ENCODE assay signal across 8 mouse cellular contexts in the genomic region with DNA sequence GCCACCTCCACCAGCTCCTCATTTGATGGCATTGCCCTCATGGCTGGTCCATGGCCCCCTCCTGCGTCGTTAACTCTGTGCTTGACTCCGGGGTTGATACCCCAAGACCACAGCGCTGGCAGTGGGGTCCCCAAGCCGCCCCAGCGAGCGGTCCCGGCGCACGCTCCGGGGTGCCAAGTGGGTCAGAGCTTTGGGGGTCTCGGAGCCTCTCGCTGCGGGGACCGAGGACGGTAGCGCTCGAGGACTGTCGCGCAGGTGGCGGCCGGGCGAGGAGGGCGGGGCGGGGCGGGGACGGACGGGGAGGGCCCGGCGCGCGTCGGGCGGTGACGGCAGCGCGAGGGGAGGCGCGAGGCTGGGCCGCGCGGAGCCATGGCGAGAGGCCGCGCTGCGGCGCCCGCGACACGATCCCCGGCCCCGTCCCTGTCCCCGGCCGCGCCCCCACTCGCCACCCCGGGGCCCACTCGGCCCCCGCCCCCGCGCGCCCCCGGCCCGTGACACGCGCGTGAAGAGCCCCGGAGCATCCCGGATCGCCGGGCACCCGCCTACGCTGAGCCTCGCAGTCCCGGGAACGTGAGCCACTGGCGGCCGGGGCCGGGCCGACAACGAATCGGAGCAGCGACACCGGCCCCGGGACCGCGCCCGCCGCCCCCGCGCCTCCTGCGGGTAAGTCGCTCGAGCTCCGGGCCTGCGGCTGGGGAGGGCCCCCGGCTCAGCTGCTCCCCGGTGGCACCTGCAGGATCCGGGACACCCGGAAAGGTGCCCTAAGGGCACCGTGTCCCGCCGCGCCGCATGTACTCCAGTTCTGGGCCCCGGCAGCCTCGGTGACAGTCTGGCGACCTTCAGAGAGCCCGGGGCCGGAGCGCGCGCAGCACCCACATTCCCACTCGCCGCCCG. TPM values are rescaled to one million over a fixed set of nuclear protein-coding genes. Genes with fewer than 3 reads are reported as not detected.
A peak's percentile ranks its signal among the peaks of the same experiment; 100 is the strongest.
DNase-seq lines count a peak whose midpoint lies in the region; ATAC-seq and TF ChIP-seq lines count a peak whose summit lies in the region.

A gene (plus strand): TSS at position 332 of the 894 bp plus-strand sequence.

- ATAC-seq in embryonic facial prominence, embryonic 15.5 days (ENCODE audit: insufficient number of reproducible peaks, low FRiP score, low TSS enrichment, low read depth): peak; percentile 86
- peak; percentile 86 for ATAC-seq in heart, embryonic 14.5 days (ENCODE audit: insufficient number of reproducible peaks, insufficient read depth, low FRiP score, low read depth)
- ATAC-seq in neural tube, embryonic 15.5 days (ENCODE audit: low FRiP score): peak; percentile 89

- peaks cover 36% of the 10 kb centered on the region for H3K79me2 ChIP-seq in CH12.LX (replicated peaks; ENCODE audit: control insufficient read depth, extremely low read depth, insufficient read depth, poor library complexity, severe bottlenecking)

- no peak for DNase-seq in CH12.LX (ENCODE audit: extremely low read depth)
- DNase-seq in adrenal gland, postnatal 10 days: peak; percentile 81
- peak; percentile 64 to 88 for DNase-seq in kidney, postnatal 25 days
- DNase-seq in lung, adult 2 months: peak; percentile 74
- DNase-seq in urinary bladder, adult 2 months (ENCODE audit: low spot score): peak; percentile 76

- peak; percentile 66; the same call in 1 of the 2 replicates for TF ChIP-seq POLR2A in CH12.LX (IDR thresholded peaks at IDR 0.05; ENCODE audit: low read depth, low read length)
- TF ChIP-seq POLR2A in lung, adult 2 months (IDR thresholded peaks at IDR 0.05; ENCODE audit: borderline replicate concordance, extremely low read depth, low read depth, low read length): peak; percentile 67; the same call in 1 of the 2 replicates

- peak within 1 kb of the TSS; percentile 53 for H3K27ac ChIP-seq in CH12.LX (ENCODE audit: insufficient read depth, low read depth)
- H3K27ac ChIP-seq in embryonic facial prominence, embryonic 15.5 days (replicated peaks): peak within 1 kb of the TSS; percentile 55; the same call in 1 of the 2 replicates
- peak within 1 kb of the TSS; percentile 84 to 86 for H3K27ac ChIP-seq in heart, embryonic 14.5 days (replicated peaks in 1 of 2; ENCODE audit: control insufficient read depth in 1 of 2, insufficient read depth in 1 of 2, low read depth in 2 of 2, low read length in 2 of 2)
- peak within 1 kb of the TSS; percentile 79 for H3K27ac ChIP-seq in neural tube, embryonic 15.5 days (replicated peaks)

- TF ChIP-seq CTCF in CH12.LX (conservative IDR thresholded peaks at IDR 0.05 in 1 of 2, IDR thresholded peaks at IDR 0.05 in 1 of 2; ENCODE audit: low read depth in 2 of 2, low read length in 2 of 2): no peak
- TF ChIP-seq CTCF in lung, adult 2 months (IDR thresholded peaks at IDR 0.05; ENCODE audit: insufficient read depth, low read length): no peak

- in situ Hi-C loops in CH12.LX (cut with MboI; ENCODE audit: low pct_ligation_motif_present, low pct_unique_long_range_greater_than_20kb, low sequenced_read_pairs): no loop called here

- TF ChIP-seq EP300 in CH12.LX (IDR thresholded peaks at IDR 0.05; ENCODE audit: low read length): no peak

- peaks cover 10 to 30% of the 10 kb centered on the region in 2 experiments for H3K4me1 ChIP-seq in CH12.LX (ENCODE audit: control insufficient read depth in 1 of 2, insufficient read depth in 2 of 2)
- peaks cover 40% of the 10 kb centered on the region for H3K4me1 ChIP-seq in embryonic facial prominence, embryonic 15.5 days
- peaks cover 26 to 31% of the 10 kb centered on the region in 2 experiments for H3K4me1 ChIP-seq in heart, embryonic 14.5 days (ENCODE audit: control insufficient read depth in 2 of 2, insufficient read depth in 2 of 2, low read length in 2 of 2)
- H3K4me1 ChIP-seq in lung, adult 2 months (ENCODE audit: control insufficient read depth, insufficient read depth, low read length): peaks cover 22% of the 10 kb centered on the region
- peaks cover 45% of the 10 kb centered on the region for H3K4me1 ChIP-seq in neural tube, embryonic 15.5 days

- peak within 1 kb of the TSS; percentile 76 to 90 (median 84) for H3K4me3 ChIP-seq in CH12.LX (replicated peaks in 1 of 3; ENCODE audit: low read depth in 2 of 3, low read length in 2 of 3, poor library complexity in 1 of 3)
- peak within 1 kb of the TSS; percentile 86 for H3K4me3 ChIP-seq in embryonic facial prominence, embryonic 15.5 days (replicated peaks)
- H3K4me3 ChIP-seq in heart, embryonic 14.5 days (ENCODE audit: control insufficient read depth in 1 of 2, insufficient read depth in 1 of 2, low read depth in 1 of 2, low read length in 2 of 2): peak within 1 kb of the TSS; percentile 85 to 90
- H3K4me3 ChIP-seq in lung, adult 2 months (replicated peaks; ENCODE audit: extremely low read depth, low read depth, low read length): peak within 1 kb of the TSS; percentile 79
- H3K4me3 ChIP-seq in neural tube, embryonic 15.5 days (replicated peaks): peak within 1 kb of the TSS; percentile 86

- WGBS in embryonic facial prominence, embryonic 15.5 days: under 1% methylated on average over 65 of the region's 116 CpGs
- under 1% methylated on average over 98 of the region's 116 CpGs for WGBS in heart, embryonic 14.5 days
- WGBS in lung, adult 2 months: 1% methylated on average over 83 of the region's 116 CpGs
- WGBS in neural tube, embryonic 15.5 days: under 1% methylated on average over 54 of the region's 116 CpGs

- H3K27me3 ChIP-seq in CH12.LX (replicated peaks): peaks cover 11% of the 10 kb centered on the region
- H3K27me3 ChIP-seq in embryonic facial prominence, embryonic 15.5 days: 0 out of 2 replicates have a peak, but pooled peaks cover 4% of the 10 kb centered on the region
- H3K27me3 ChIP-seq in heart, embryonic 14.5 days (ENCODE audit: control insufficient read depth, insufficient read depth, low read length): no peaks in the 10 kb centered on the region
- H3K27me3 ChIP-seq in neural tube, embryonic 15.5 days (replicated peaks): no peaks in the 10 kb centered on the region; the same call in 1 of the 2 replicates

- peak within 1 kb of the TSS; percentile 98 for H3K4me2 ChIP-seq in CH12.LX (ENCODE audit: insufficient read depth, low read depth, poor library complexity, severe bottlenecking)
- H3K4me2 ChIP-seq in embryonic facial prominence, embryonic 15.5 days (replicated peaks): peak within 1 kb of the TSS; percentile 97
- H3K4me2 ChIP-seq in heart, embryonic 14.5 days (ENCODE audit: low read length): peak within 1 kb of the TSS; percentile 97
- peak within 1 kb of the TSS; percentile 97 for H3K4me2 ChIP-seq in neural tube, embryonic 15.5 days

- H3K9ac ChIP-seq in CH12.LX (ENCODE audit: insufficient read depth, low read depth): peak within 1 kb of the TSS; percentile 89
- peak within 1 kb of the TSS; percentile 85 for H3K9ac ChIP-seq in embryonic facial prominence, embryonic 15.5 days
- peak within 1 kb of the TSS; percentile 99 for H3K9ac ChIP-seq in heart, embryonic 14.5 days (ENCODE audit: low read length)
- H3K9ac ChIP-seq in neural tube, embryonic 15.5 days (replicated peaks): peak within 1 kb of the TSS; percentile 90

- H3K9me3 ChIP-seq in CH12.LX (replicated peaks; ENCODE audit: low read length): no peaks in the 10 kb centered on the region
- no peaks in the 10 kb centered on the region for H3K9me3 ChIP-seq in embryonic facial prominence, embryonic 15.5 days (replicated peaks)
- no peaks in the 10 kb centered on the region for H3K9me3 ChIP-seq in heart, embryonic 14.5 days (ENCODE audit: control insufficient read depth, low read length)
- no peaks in the 10 kb centered on the region for H3K9me3 ChIP-seq in neural tube, embryonic 15.5 days (replicated peaks)

- TF ChIP-seq RAD21 in CH12.LX (IDR thresholded peaks at IDR 0.05; ENCODE audit: low read depth, low read length): no peak

- dilution Hi-C loops in CH12.LX (cut with MboI; ENCODE audit: extremely low pct_ligation_motif_present, extremely low pct_unique_long_range_greater_than_20kb, low sequenced_read_pairs): no loop called here

- H3K36me3 ChIP-seq in CH12.LX (replicated peaks in 1 of 2; ENCODE audit: control insufficient read depth in 1 of 2, insufficient read depth in 1 of 2, low read length in 1 of 2): peaks cover 0 to 8% of the 10 kb centered on the region in 2 experiments
- H3K36me3 ChIP-seq in embryonic facial prominence, embryonic 15.5 days: no peaks in the 10 kb centered on the region
- peaks cover 3% of the 10 kb centered on the region; the same call in 1 of the 2 replicates for H3K36me3 ChIP-seq in heart, embryonic 14.5 days (ENCODE audit: control insufficient read depth, insufficient read depth, low read length)
- H3K36me3 ChIP-seq in neural tube, embryonic 15.5 days: no peaks in the 10 kb centered on the region

TF ChIP-seq in CH12.LX, 34 proteins besides CTCF, POLR2A, EP300 and RAD21 (continues in another document):
- TF ChIP-seq MXI1 (IDR thresholded peaks at IDR 0.05; ENCODE audit: low read depth, low read length): peak; percentile 25
- no peak for TF ChIP-seq USF2 (conservative IDR thresholded peaks at IDR 0.05; ENCODE audit: low read depth, low read length)
- no peak for TF ChIP-seq E2F4 (IDR thresholded peaks at IDR 0.05; ENCODE audit: insufficient replicate concordance, low read depth, low read length)
- TF ChIP-seq USF1 (IDR thresholded peaks at IDR 0.05; ENCODE audit: low read depth, low read length): no peak
- no peak for TF ChIP-seq POLR2AphosphoS2 (IDR thresholded peaks at IDR 0.05; ENCODE audit: low read depth, low read length)
- no peak for TF ChIP-seq ZNF384 (IDR thresholded peaks at IDR 0.05; ENCODE audit: low read depth, low read length)
- no peak for TF ChIP-seq PAX5 (IDR thresholded peaks at IDR 0.05; ENCODE audit: low read length)
- no peak for TF ChIP-seq ELF1 (IDR thresholded peaks at IDR 0.05; ENCODE audit: low read depth, low read length)
- TF ChIP-seq SMC3 (IDR thresholded peaks at IDR 0.05; ENCODE audit: low read depth, low read length): no peak
- TF ChIP-seq MEF2A (IDR thresholded peaks at IDR 0.05; ENCODE audit: borderline replicate concordance, low read depth, low read length): no peak
- TF ChIP-seq RCOR1 (conservative IDR thresholded peaks at IDR 0.05; ENCODE audit: low read depth, low read length): no peak
- TF ChIP-seq NRF1 (IDR thresholded peaks at IDR 0.05; ENCODE audit: low read depth, low read length): 0 out of 2 replicates have a peak, but pooled peaks have one; percentile 29
- no peak for TF ChIP-seq JUND (conservative IDR thresholded peaks at IDR 0.05; ENCODE audit: low read depth, low read length)

RNA-seq across cellular contexts. Expression of the gene that starts here (rescaled TPM):
- total RNA-seq in CH12.LX (2012; rRNA removed) (16.5 and 18.1 TPM in 2 replicates), CH12.LX (2014; rRNA removed) (7.0 and 8.2 TPM in 2 replicates)
- polyA plus RNA-seq in CH12.LX (2012; ENCODE audit: insufficient read length, low read depth): 24.6 and 28.6 TPM in 2 replicates
- total RNA-seq in adrenal gland, postnatal 10 days (2021): 100 to 1,000 TPM in 1 of 2 experiments, 10 to 100 TPM in 1; 84.0 to 117 TPM
- polyA plus RNA-seq in embryonic facial prominence, embryonic 15.5 days (2015; fragmentation: Nextera tagmentation; extraction: Ambion mirVana): 28.4 and 28.9 TPM in 2 replicates
- 41.3 and 42.1 TPM in 2 replicates for polyA plus RNA-seq in heart, embryonic 14.5 days (2014; fragmentation: Nextera tagmentation; extraction: Ambion mirVana)
- polyA plus RNA-seq in lung, adult 2 months (2012; rRNA removed): 73.9 and 88.5 TPM in 2 replicates
- polyA plus RNA-seq in neural tube, embryonic 15.5 days (2015; fragmentation: Nextera tagmentation; extraction: Ambion mirVana): 50.9 and 52.9 TPM in 2 replicates
- polyA plus RNA-seq in urinary bladder, adult 2 months (2012; rRNA removed): 35.9 and 51.4 TPM in 2 replicates

Comparison
In these comparisons a context has a peak if more than half of its experiments do, and no peak if none do; other contexts are left out.
1. RNA of the gene that starts here (total RNA-seq): 84.0 to 117 TPM in adrenal gland, postnatal 10 days; 7.0 to 18.1 TPM in CH12.LX; every median in the first group is over 4 times any median in the second.
2. Peak in every context shown above with its lines, with median percentiles within 50 percentile points of each other: H3K27ac ChIP-seq, H3K4me2 ChIP-seq, H3K4me3 ChIP-seq, H3K9ac ChIP-seq and ATAC-seq.